Mouse (Mus musculus): ENCODE data around the gene Ahcyl2. TPM values are rescaled to one million over a fixed set of nuclear protein-coding genes. Genes with fewer than 3 reads are reported as not detected.
"Not testable (repeated sequence)": the region's sequence is repeated elsewhere in the genome, so short reads cannot be mapped to it uniquely, and the experiment has no call there.

Ahcyl2 gene
- polyA plus RNA-seq, 1 experiment from 2014 or later = 2.0 TPM

DNA sequence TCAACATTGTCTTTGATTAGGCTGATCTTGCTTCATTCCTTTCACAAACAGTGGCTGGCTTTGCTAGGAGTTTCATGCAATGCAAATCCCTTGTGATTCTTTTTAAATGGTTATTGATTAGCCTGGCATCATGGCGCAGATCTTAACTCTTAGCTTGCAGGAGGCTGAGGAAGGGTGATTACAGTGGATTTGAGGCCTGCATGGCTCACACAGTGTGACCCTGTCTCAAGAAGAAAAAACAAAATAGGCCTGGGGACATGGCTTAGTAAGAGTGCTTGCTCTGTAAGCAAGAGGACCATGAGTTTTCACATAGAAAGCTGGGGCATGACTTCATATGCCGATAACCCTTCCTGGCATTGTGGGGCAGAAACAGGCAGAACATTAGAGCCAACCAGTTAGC lies 47.8 kb downstream of the Ahcyl2 start:
- Histone ChIP-seq H3K9ac (replicated peaks) (no peak overlapping the region), H3K4me3 (ENCODE audit: low read depth, low read length) (no peak overlapping the region), H3K27me3 (ENCODE audit: insufficient read depth, low read length) (no peaks in the 10 kb centered on the region), H3K9me3 (ENCODE audit: low read length) (no peaks in the 10 kb centered on the region), H3K27ac (ENCODE audit: low read depth) (no peak overlapping the region), H3K36me3 (replicated peaks; ENCODE audit: insufficient read depth, low read length) (no peaks in the 10 kb centered on the region), H3K4me1 (ENCODE audit: insufficient read depth) (peaks cover 5% of the 10 kb centered on the region; the same call in 1 of the 2 replicates), H3K4me2 (ENCODE audit: low read depth, low read length) (no peak overlapping the region)
- DNase-seq (no peak), ATAC-seq (no peak)
- WGBS (ENCODE audit: insufficient replicate concordance) = 86% methylated on average over 2 of the region's 2 CpGs
- no peak for TF ChIP-seq EP300 (IDR thresholded peaks at IDR 0.05; ENCODE audit: low read depth)
- TF ChIP-seq CTCF (IDR thresholded peaks at IDR 0.05; ENCODE audit: low read depth) = no peak

DNA sequence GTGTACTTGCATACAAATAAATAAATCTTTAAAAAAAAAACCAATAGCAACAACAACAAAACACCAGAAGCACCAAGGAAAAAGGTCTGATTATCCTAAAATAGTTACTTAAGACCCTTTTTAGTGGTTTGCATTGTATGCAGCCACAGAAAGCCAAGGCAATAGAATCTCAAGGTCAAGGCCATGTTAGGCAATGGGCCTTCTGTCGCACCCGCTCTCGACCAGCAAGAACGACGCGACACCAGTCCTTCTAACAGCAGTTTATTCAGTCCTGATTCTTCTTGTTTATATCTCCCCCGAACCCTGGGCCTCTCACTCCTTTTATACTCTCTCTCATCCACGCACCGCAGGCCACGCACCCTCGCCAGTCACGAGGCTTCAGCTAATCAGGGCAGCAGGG lies 48.6 kb downstream of the Ahcyl2 start:
- not testable (repeated sequence) for H3K4me2 ChIP-seq (ENCODE audit: low read depth, low read length); DNase-seq; H3K27ac ChIP-seq (ENCODE audit: low read depth); H3K9me3 ChIP-seq (ENCODE audit: low read length); H3K4me1 ChIP-seq (ENCODE audit: insufficient read depth); H3K4me3 ChIP-seq (ENCODE audit: low read depth, low read length); H3K27me3 ChIP-seq (ENCODE audit: insufficient read depth, low read length); H3K9ac ChIP-seq (replicated peaks); H3K36me3 ChIP-seq (replicated peaks; ENCODE audit: insufficient read depth, low read length); ATAC-seq
- WGBS (ENCODE audit: insufficient replicate concordance) = 86% methylated on average over 12 of the region's 12 CpGs

DNA sequence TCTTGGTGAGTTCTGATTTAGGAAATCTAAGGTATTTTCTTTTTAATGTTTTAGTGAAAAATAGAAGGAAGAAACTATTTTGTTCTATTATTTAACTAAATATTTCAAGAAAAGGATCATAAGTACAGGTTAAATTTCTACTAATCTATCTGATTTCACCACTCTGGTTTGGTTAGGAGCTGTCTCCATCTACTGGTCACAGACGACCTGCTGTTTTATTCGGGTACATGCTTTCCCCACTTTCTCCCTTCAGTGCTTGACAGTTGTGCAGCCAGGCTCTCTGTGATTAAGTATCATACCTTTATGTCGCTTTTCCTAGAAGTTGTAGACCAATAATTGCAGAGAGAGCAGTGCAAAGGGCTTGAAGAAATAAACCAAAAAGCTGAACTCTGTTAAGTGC lies 51.5 kb downstream of the Ahcyl2 start:
- no peak overlapping the region for H3K4me2 ChIP-seq (ENCODE audit: low read depth, low read length)
- no peak overlapping the region for H3K4me3 ChIP-seq (ENCODE audit: low read depth, low read length)
- H3K27ac ChIP-seq (ENCODE audit: low read depth) = no peak overlapping the region
- peaks cover 5% of the 10 kb centered on the region; the same call in 1 of the 2 replicates for H3K4me1 ChIP-seq (ENCODE audit: insufficient read depth)
- no peaks in the 10 kb centered on the region for H3K27me3 ChIP-seq (ENCODE audit: insufficient read depth, low read length)
- no peak overlapping the region for H3K9ac ChIP-seq (replicated peaks)
- DNase-seq (peak; percentile 29), ATAC-seq (no peak)
- 15% methylated on average over 3 of the region's 3 CpGs for WGBS (ENCODE audit: insufficient replicate concordance)
- H3K36me3 ChIP-seq (replicated peaks; ENCODE audit: insufficient read depth, low read length) = no peaks in the 10 kb centered on the region
- TF ChIP-seq EP300 (IDR thresholded peaks at IDR 0.05; ENCODE audit: low read depth) (no peak), CTCF (IDR thresholded peaks at IDR 0.05; ENCODE audit: low read depth) (peak; percentile 77)
- H3K9me3 ChIP-seq (ENCODE audit: low read length) = no peaks in the 10 kb centered on the region

DNA sequence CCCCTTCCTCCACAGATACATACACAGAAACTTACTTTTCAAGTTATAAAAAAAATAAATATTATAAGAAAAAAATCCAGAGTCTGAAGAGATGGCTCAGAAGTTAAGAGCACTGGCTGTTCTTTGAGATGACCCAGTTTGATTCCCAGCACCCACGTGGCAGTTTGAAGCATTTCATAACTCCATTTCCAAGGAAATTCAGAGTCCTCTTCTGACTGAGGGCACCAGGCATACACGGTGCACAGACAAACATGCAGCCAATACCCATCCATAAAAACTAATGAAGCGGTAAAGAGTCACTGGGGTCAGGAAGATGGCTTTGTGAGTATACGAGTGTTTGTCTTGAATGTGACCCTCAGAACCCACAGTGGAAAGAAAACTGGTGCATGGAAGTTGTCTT lies 52.5 kb downstream of the Ahcyl2 start:
- Histone ChIP-seq H3K36me3 (replicated peaks; ENCODE audit: insufficient read depth, low read length) (no peaks in the 10 kb centered on the region), H3K4me2 (ENCODE audit: low read depth, low read length) (no peak overlapping the region), H3K9ac (replicated peaks) (no peak overlapping the region), H3K27me3 (ENCODE audit: insufficient read depth, low read length) (no peaks in the 10 kb centered on the region), H3K27ac (ENCODE audit: low read depth) (no peak overlapping the region), H3K4me1 (ENCODE audit: insufficient read depth) (no peaks in the 10 kb centered on the region), H3K9me3 (ENCODE audit: low read length) (no peaks in the 10 kb centered on the region), H3K4me3 (ENCODE audit: low read depth, low read length) (no peak overlapping the region)
- DNase-seq (no peak), ATAC-seq (no peak)
- TF ChIP-seq CTCF (IDR thresholded peaks at IDR 0.05; ENCODE audit: low read depth) (no peak), EP300 (IDR thresholded peaks at IDR 0.05; ENCODE audit: low read depth) (no peak)
- 83% methylated on average over 4 of the region's 4 CpGs for WGBS (ENCODE audit: insufficient replicate concordance)

DNA sequence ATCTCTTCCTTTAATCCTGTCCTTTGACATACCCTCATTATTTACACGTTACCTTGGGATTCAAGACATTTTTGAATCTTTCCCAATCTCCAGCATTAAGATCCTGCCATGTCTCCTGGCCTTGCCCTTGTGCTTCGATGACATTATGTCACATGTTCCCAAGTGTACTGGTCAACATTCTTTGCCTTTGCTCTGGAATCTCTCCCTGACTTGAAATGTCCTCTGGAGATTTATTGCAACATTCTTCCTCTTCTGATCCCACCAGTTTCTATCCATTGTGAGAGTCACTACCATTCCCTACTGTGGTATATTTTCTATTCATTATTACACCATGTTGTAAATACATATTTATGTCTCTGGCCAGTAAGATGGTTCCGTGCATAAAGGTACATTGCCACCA lies 53.1 kb downstream of the Ahcyl2 start:
- 83% methylated on average over 3 of the region's 3 CpGs for WGBS (ENCODE audit: insufficient replicate concordance)

DNA sequence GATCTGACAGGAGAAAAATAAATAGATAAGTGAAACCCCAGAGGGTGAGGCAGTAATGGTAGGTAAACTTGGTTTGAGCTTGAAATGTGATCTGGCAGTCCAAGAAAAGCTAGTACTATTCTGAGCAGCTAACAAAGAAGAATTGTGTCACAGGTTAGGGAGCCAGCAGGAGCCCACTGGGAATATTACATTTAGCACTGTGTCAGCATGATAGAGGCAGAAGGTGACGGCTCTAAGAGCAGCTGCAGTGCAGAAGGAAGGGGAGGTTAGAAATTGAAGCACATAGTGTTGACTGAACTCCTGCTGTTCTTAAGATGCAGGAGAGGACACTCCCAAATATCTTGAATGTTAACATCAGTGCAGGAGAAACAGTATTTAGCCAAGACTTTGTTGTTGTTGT lies 54.0 kb downstream of the Ahcyl2 start:
- H3K27ac ChIP-seq (ENCODE audit: low read depth) = no peak overlapping the region
- 83% methylated on average over 1 of the region's 1 CpGs for WGBS (ENCODE audit: insufficient replicate concordance)
- no peaks in the 10 kb centered on the region for H3K9me3 ChIP-seq (ENCODE audit: low read length)
- H3K36me3 ChIP-seq (replicated peaks; ENCODE audit: insufficient read depth, low read length) = no peaks in the 10 kb centered on the region
- H3K9ac ChIP-seq (replicated peaks) = no peak overlapping the region
- no peak overlapping the region for H3K4me2 ChIP-seq (ENCODE audit: low read depth, low read length)
- ATAC-seq = no peak
- no peak for DNase-seq
- no peak for TF ChIP-seq CTCF (IDR thresholded peaks at IDR 0.05; ENCODE audit: low read depth)
- TF ChIP-seq EP300 (IDR thresholded peaks at IDR 0.05; ENCODE audit: low read depth) = no peak
- H3K4me3 ChIP-seq (ENCODE audit: low read depth, low read length) = no peak overlapping the region
- no peaks in the 10 kb centered on the region for H3K4me1 ChIP-seq (ENCODE audit: insufficient read depth)
- H3K27me3 ChIP-seq (ENCODE audit: insufficient read depth, low read length) = no peaks in the 10 kb centered on the region

More for the DNA sequence above, 53.1 kb downstream of the Ahcyl2 start:
- Histone ChIP-seq H3K27ac (ENCODE audit: low read depth) (no peak overlapping the region), H3K9ac (replicated peaks) (no peak overlapping the region), H3K9me3 (ENCODE audit: low read length) (no peaks in the 10 kb centered on the region), H3K4me1 (ENCODE audit: insufficient read depth) (no peaks in the 10 kb centered on the region), H3K27me3 (ENCODE audit: insufficient read depth, low read length) (no peaks in the 10 kb centered on the region), H3K36me3 (replicated peaks; ENCODE audit: insufficient read depth, low read length) (no peaks in the 10 kb centered on the region), H3K4me3 (ENCODE audit: low read depth, low read length) (no peak overlapping the region), H3K4me2 (ENCODE audit: low read depth, low read length) (no peak overlapping the region)
- no peak for DNase-seq
- TF ChIP-seq CTCF (IDR thresholded peaks at IDR 0.05; ENCODE audit: low read depth) (no peak), EP300 (IDR thresholded peaks at IDR 0.05; ENCODE audit: low read depth) (no peak)
- no peak for ATAC-seq

DNA sequence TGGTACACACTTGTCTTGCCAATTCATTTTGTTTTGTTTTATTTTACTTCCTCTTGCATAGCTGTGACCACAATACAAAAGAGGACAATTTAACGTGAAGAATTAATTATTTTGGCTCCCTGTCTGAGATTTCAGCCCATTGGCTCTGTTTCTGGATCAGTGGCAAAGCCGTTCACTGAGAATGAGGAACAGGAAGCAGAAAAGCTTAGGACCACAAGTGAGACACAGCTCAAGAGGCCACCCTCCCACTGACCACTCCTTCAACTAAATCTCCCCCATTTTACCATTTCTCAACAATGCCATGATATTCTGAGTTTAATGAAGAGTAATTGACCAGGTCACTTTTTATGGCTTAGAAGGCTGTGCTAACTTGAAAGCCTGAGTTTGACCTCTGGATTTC lies 57.5 kb downstream of the Ahcyl2 start:
- Histone ChIP-seq H3K9me3 (ENCODE audit: low read length) (no peaks in the 10 kb centered on the region), H3K4me2 (ENCODE audit: low read depth, low read length) (no peak overlapping the region), H3K4me1 (ENCODE audit: insufficient read depth) (no peaks in the 10 kb centered on the region), H3K27me3 (ENCODE audit: insufficient read depth, low read length) (no peaks in the 10 kb centered on the region), H3K27ac (ENCODE audit: low read depth) (no peak overlapping the region), H3K36me3 (replicated peaks; ENCODE audit: insufficient read depth, low read length) (no peaks in the 10 kb centered on the region), H3K4me3 (ENCODE audit: low read depth, low read length) (no peak overlapping the region), H3K9ac (replicated peaks) (no peak overlapping the region)
- ATAC-seq (no peak), DNase-seq (no peak)
- TF ChIP-seq EP300 (IDR thresholded peaks at IDR 0.05; ENCODE audit: low read depth) (no peak), CTCF (IDR thresholded peaks at IDR 0.05; ENCODE audit: low read depth) (no peak)
- 31% methylated on average over 2 of the region's 2 CpGs for WGBS (ENCODE audit: insufficient replicate concordance)
